Mouse (Mus musculus) lung, embryonic 16.5 days (tissue): ENCODE measurements around the gene Slc35d2. TPM values are rescaled to one million over a fixed set of nuclear protein-coding genes. Genes with fewer than 3 reads are reported as not detected.
A peak's percentile ranks its signal among the peaks of the same experiment; 100 is the strongest.

Experiments
- ATAC-seq: fragments of 200-750 bp; cut with Nextera tagmentation; 2 replicates; pipeline ENCODE4 v1.8.0; 2017; ENCODE audit warnings: low read depth, mild to moderate bottlenecking, moderate library complexity
- H3K27ac ChIP-seq: fragments of 300-500 bp; sonication (generic); 2 replicates; pipeline ENCODE4 v1.5.1; 2014; ENCODE audit warnings: mild to moderate bottlenecking, control low read depth, low read length
- H3K27me3 ChIP-seq: fragments of 300-500 bp; sonication (generic); 2 replicates; pipeline ENCODE4 v1.6.1; 2014; ENCODE audit warnings: low read depth, low read length, mixed read lengths; ENCODE audit not compliant: control insufficient read depth, insufficient read depth
- H3K36me3 ChIP-seq: fragments of 300-500 bp; sonication (generic); 2 replicates; pipeline ENCODE4 v1.6.1; 2014; ENCODE audit warnings: low read length; ENCODE audit not compliant: control insufficient read depth, insufficient read depth
- H3K4me1 ChIP-seq: fragments of 300-500 bp; sonication (generic); replicated peaks from 2 replicates; pipeline ENCODE4 v1.6.1; 2014; ENCODE audit warnings: low read length, mixed read lengths; ENCODE audit not compliant: control insufficient read depth, insufficient read depth
- H3K4me2 ChIP-seq: fragments of 300-500 bp; sonication (generic); 2 replicates; pipeline ENCODE4 v1.6.1; 2014; ENCODE audit warnings: low read depth, low read length, control low read depth
- H3K4me3 ChIP-seq: fragments of 300-500 bp; sonication (generic); 2 replicates; pipeline ENCODE4 v1.5.1; 2014; ENCODE audit warnings: mild to moderate bottlenecking, low read length, control low read depth
- H3K9ac ChIP-seq: fragments of 300-500 bp; sonication (generic); 2 replicates; pipeline ENCODE4 v1.6.1; 2014; ENCODE audit warnings: low read length, control low read depth
- H3K9me3 ChIP-seq: fragments of 300-500 bp; sonication (generic); 2 replicates; pipeline ENCODE4 v1.6.1; 2016; ENCODE audit warnings: low read length; ENCODE audit not compliant: control insufficient read depth
- WGBS: fragments of 180-500 bp; shearing (Covaris S2); extraction: QIAGEN DNeasy Blood & Tissue Kit; methylation state at CpG from one replicate; pipeline ENCODE4 v1.1.7; 2014; 5-methylcytosine and 5-hydroxymethylcytosine counted together
- polyA plus RNA-seq: library from polyadenylated mRNA; unstranded; fragments of >200 nt; fragmentation: Nextera tagmentation; extraction: Ambion mirVana; gene quantifications from 2 replicates; pipeline ENCODE4 v1.2.1, GENCODE M21; 2015

Gene Slc35d2
- polyA plus RNA-seq, 1 experiment from 2014 or later = 5.1 TPM

DNA sequence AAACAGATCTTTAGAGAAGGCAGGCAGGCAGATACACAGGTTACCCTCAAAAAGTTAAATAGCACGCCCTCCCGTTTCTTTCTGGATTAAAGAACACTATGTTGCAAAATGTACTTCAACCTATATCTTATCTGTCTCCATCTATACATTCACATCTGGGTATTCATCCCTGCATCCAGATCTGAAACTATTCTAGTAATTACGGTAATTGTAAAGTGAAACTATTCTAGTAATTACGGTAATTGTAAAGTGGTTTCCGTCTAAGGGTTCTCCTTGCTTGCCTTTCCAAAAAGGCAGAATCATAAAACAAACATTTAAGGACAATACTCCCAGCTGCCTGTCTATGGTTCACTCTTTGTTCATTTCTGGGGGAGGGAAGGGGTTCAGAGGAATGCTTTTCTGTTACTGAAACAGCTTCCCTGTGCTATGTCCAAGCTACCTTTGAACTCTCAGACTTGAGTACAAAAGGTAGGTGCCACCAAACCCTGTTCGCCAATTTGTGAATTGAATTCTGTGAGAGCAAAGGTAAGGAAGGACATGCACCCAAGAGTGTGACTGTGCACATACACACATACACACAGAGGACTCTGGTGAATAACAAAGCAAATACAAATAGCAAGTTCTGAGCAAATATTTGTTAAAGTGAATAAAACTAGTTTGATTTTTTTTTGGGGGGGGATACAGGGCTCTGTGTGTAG is 5.5 kb downstream of the Slc35d2 start:
- Histone ChIP-seq H3K36me3 (no peaks in the 10 kb centered on the region), H3K4me3 (no peak overlapping the region), H3K4me1 (0 out of 2 replicates have a peak, but pooled peaks cover 2% of the 10 kb centered on the region), H3K27me3 (no peaks in the 10 kb centered on the region), H3K9ac (no peak overlapping the region), H3K4me2 (no peak overlapping the region), H3K9me3 (no peaks in the 10 kb centered on the region), H3K27ac (no peak overlapping the region)
- no peak for ATAC-seq
- WGBS = 32% methylated on average over 6 of the region's 6 CpGs

DNA sequence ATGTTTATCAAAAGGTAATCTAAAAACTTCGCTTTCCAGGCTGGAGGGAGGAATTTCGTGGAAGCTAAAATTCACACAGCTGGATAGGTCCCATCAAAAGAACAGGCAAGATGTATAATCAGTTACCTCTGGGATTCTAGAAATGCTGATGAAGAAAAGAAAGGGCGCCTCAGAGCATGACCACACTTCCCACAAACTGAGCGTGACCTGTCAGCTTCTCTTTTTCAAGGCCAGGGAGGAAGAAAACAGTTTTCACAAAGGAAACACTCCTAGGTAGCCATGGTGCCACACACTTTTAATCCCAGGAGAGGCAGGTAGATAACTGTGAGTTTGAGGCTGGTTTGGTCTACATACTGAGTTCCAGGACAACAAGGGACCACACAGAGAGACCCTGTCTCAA is 8.4 kb downstream of the Slc35d2 start:
- Histone ChIP-seq H3K9ac (no peak overlapping the region), H3K27ac (no peak overlapping the region), H3K4me1 (0 out of 2 replicates have a peak, but pooled peaks cover 3% of the 10 kb centered on the region), H3K36me3 (no peaks in the 10 kb centered on the region), H3K9me3 (no peaks in the 10 kb centered on the region), H3K4me2 (no peak overlapping the region), H3K27me3 (no peaks in the 10 kb centered on the region), H3K4me3 (no peak overlapping the region)
- 55% methylated on average over 4 of the region's 4 CpGs for WGBS
- no peak for ATAC-seq

DNA sequence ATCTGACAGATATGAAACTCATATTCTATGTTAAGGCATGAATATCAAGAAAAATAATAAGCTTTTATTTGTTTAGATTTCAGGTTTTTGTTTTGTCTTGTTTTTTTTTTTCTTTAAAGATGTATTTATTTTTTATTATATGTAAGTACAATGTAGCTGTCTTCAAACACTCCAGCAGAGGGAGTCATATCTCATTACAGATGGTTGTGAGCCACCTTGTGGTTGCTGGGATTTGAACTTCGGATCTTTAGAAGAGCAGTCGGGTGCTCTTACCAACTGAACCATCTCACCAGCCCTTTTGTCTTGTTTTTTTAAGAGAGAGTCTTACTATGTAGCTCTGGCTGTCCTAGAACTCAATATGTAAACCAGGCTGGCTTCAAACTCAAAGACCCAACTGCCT is 11.7 kb downstream of the Slc35d2 start:
- H3K27ac ChIP-seq = no peak overlapping the region
- H3K9ac ChIP-seq = no peak overlapping the region
- ATAC-seq = no peak
- no peaks in the 10 kb centered on the region for H3K9me3 ChIP-seq
- no peaks in the 10 kb centered on the region for H3K27me3 ChIP-seq
- H3K4me3 ChIP-seq = no peak overlapping the region
- no peak overlapping the region for H3K4me2 ChIP-seq
- no peaks in the 10 kb centered on the region for H3K36me3 ChIP-seq
- 0 out of 2 replicates have a peak, but pooled peaks cover 3% of the 10 kb centered on the region for H3K4me1 ChIP-seq
- WGBS = 50% methylated on average over 2 of the region's 2 CpGs

DNA sequence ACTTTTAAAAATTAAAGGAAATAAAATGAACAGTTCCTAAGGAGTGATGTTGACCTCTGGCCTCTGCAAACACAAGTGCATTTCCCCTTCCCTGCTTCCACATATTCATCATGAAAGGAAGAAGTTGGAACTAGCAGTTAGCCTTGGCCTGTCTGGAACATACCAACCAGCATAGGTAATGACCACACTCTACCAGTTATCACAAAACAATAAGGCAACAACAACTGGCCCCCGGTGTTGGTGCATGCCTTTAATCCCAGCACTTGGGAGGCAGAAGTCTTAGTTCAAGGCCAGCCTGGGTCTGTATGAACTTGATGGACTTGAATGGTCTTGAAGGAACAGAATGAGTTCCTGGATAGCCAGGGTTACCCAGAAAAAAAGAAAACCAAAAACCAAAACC is 18.7 kb downstream of the Slc35d2 start:
- no peak overlapping the region for H3K4me3 ChIP-seq
- no peak overlapping the region for H3K9ac ChIP-seq
- no peak overlapping the region for H3K27ac ChIP-seq
- H3K27me3 ChIP-seq = no peaks in the 10 kb centered on the region
- peaks cover 6% of the 10 kb centered on the region for H3K4me1 ChIP-seq
- WGBS = 84% methylated on average over 1 of the region's 1 CpGs
- H3K4me2 ChIP-seq = no peak overlapping the region
- H3K9me3 ChIP-seq = no peaks in the 10 kb centered on the region
- no peak for ATAC-seq
- H3K36me3 ChIP-seq = no peaks in the 10 kb centered on the region

DNA sequence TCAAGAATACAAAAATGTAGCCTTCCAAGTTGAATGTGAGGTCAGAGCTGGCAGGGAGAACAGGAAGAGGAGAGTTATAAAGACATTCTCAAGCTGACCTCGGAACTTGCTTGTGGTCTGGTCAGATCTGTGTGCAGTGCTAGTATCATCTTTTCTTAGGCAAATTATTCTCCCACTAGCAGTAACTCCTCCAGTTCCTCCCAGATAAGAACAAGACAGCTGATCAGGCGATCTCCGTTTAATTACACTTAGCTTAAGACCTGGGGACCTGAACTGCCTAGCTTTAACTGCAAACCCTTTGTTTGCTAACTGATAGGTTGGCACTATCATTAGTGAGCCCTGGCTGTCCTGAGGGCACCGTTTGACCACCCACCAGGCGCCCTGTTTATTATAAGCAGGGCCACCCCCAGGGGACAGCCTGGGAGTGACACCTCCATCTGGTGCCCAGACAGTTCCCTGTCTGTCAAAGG is 20.8 kb downstream of the Slc35d2 start:
- no peaks in the 10 kb centered on the region for H3K27me3 ChIP-seq
- H3K9me3 ChIP-seq = no peaks in the 10 kb centered on the region
- H3K4me1 ChIP-seq = peaks cover 6% of the 10 kb centered on the region
- no peak overlapping the region for H3K27ac ChIP-seq
- no peak for ATAC-seq
- 0 out of 2 replicates have a peak overlapping the region, but pooled peaks have one; percentile 8 for H3K4me2 ChIP-seq
- no peaks in the 10 kb centered on the region for H3K36me3 ChIP-seq
- 0 out of 2 replicates have a peak overlapping the region, but pooled peaks have one; percentile 21 for H3K9ac ChIP-seq
- 20% methylated on average over 5 of the region's 5 CpGs for WGBS
- H3K4me3 ChIP-seq = no peak overlapping the region

DNA sequence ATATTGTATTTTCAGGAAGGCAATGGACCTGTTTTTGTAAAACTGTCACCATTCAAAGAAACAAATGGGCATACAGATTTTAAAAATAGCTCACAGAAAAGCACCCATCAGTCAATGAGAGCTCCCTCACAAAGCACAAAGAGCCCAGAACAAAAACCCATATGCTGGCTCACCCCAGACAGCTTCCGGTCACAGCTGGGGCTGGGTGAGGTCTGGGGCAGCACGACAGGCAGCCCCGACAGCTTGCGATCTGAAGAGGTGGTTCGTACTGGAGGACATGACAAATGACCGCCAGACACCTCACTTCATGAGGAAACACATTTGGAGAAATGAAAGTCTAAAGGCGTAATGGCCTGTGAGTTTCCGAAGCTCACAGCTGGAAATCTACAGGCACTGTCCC is 21.6 kb downstream of the Slc35d2 start:
- no peak overlapping the region for H3K4me3 ChIP-seq

DNA sequence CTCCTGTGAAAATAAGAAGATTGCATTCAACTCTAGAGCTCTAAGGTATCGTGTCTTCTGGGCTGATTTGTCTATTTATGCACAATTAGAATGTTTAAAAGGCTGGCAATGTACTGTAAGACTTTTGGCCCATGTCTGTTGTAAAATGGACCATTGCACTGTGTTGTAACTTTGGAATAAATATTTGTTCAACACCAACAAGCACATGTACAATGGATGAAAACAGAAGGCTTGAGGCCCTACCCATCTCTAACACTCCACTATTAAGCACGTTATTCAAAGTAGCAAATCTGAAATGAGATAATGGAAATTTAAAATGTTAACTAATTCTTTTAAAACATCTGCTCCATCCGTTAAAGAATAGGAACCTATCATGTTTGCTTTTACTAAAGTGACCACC is 22.1 kb downstream of the Slc35d2 start:
- Histone ChIP-seq H3K4me1 (peaks cover 6% of the 10 kb centered on the region), H3K27ac (no peak overlapping the region), H3K9me3 (no peaks in the 10 kb centered on the region), H3K27me3 (no peaks in the 10 kb centered on the region), H3K4me3 (no peak overlapping the region), H3K36me3 (no peaks in the 10 kb centered on the region), H3K4me2 (no peak overlapping the region), H3K9ac (no peak overlapping the region)
- WGBS = 48% methylated on average over 3 of the region's 3 CpGs
- peak; percentile 34; the same call in 1 of the 2 replicates for ATAC-seq

More for the DNA sequence above, 21.6 kb downstream of the Slc35d2 start:
- no peak overlapping the region for H3K4me2 ChIP-seq
- no peak overlapping the region for H3K27ac ChIP-seq
- 29% methylated on average over 8 of the region's 8 CpGs for WGBS
- peak; percentile 76 for ATAC-seq
- no peaks in the 10 kb centered on the region for H3K27me3 ChIP-seq
- H3K9me3 ChIP-seq = no peaks in the 10 kb centered on the region
- H3K9ac ChIP-seq = no peak overlapping the region
- H3K36me3 ChIP-seq = no peaks in the 10 kb centered on the region
- peaks cover 6% of the 10 kb centered on the region for H3K4me1 ChIP-seq

DNA sequence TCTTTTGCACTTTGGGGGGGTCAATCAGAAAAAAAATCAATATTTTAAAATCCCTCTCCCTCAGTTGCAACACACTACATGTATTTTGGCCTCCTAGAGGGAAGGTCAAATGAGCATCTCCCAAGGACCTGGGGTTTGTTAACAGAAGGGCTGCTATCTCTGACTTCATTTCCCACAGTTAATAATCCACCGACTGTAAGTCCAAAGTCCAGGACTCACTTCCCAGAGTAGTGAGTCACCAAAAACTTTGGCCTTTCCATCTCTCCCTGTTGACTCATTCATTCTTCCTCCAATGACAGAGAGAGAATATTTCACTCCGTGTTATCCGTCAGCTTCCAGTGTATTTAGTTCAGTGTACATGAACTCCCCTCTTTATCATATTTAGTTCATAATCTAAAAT is 23.5 kb downstream of the Slc35d2 start:
- ATAC-seq = no peak
- H3K27ac ChIP-seq = no peak overlapping the region
- H3K4me1 ChIP-seq = peaks cover 6% of the 10 kb centered on the region
- no peaks in the 10 kb centered on the region for H3K27me3 ChIP-seq
- H3K9me3 ChIP-seq = no peaks in the 10 kb centered on the region
- no peak overlapping the region for H3K9ac ChIP-seq
- 69% methylated on average over 3 of the region's 3 CpGs for WGBS
- no peak overlapping the region for H3K4me3 ChIP-seq
- no peaks in the 10 kb centered on the region for H3K36me3 ChIP-seq
- no peak overlapping the region for H3K4me2 ChIP-seq

DNA sequence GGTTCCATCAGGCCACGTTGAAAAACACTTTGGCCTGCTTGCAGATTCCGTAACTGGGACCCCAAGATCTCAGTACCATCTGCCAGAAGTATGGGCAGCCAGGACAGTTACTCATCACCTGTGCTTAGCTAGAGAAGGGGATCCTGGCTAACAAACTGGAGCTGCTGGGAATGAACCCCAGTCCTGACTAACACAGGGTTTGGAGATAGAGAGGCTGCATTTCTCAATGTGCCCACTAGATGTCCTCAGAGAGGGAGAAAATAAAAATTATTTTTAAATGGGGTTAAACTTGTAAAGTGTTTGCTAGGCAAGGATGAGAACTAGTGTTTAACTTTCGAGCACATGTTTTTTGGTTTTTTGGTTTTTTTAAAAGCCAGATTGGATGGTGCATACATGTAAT is 29.0 kb downstream of the Slc35d2 start:
- no peak overlapping the region for H3K9ac ChIP-seq
- H3K4me3 ChIP-seq = no peak overlapping the region
- no peaks in the 10 kb centered on the region for H3K27me3 ChIP-seq
- 67% methylated on average over 3 of the region's 3 CpGs for WGBS
- peak; percentile 61; the same call in 1 of the 2 replicates for ATAC-seq
- no peaks in the 10 kb centered on the region for H3K36me3 ChIP-seq
- no peaks in the 10 kb centered on the region for H3K9me3 ChIP-seq
- H3K27ac ChIP-seq = no peak overlapping the region
- no peaks in the 10 kb centered on the region for H3K4me1 ChIP-seq
- H3K4me2 ChIP-seq = no peak overlapping the region
